Mouse (Mus musculus): ENCODE results near the gene Fam219a. TPM values are rescaled to one million over a fixed set of nuclear protein-coding genes. Genes with fewer than 3 reads are reported as not detected.

The Fam219a gene
- polyA plus RNA-seq, 1 experiment from 2014 or later: 3.2 TPM

- H3K4me3 ChIP-seq (ENCODE audit: low read depth, low read length): no peak overlapping the region
- ATAC-seq: no peak
- no peaks in the 10 kb centered on the region for H3K36me3 ChIP-seq (ENCODE audit: control insufficient read depth, insufficient read depth)
- no peak overlapping the region for H3K4me2 ChIP-seq (replicated peaks; ENCODE audit: low read depth)
- no peak overlapping the region for H3K9ac ChIP-seq (ENCODE audit: low read depth, low read length)
- 0 out of 2 replicates have a peak, but pooled peaks cover 4% of the 10 kb centered on the region for H3K27me3 ChIP-seq (replicated peaks; ENCODE audit: control insufficient read depth, insufficient read depth, low read length)
- TF ChIP-seq CTCF (IDR thresholded peaks at IDR 0.05; ENCODE audit: low read depth): peak; percentile 46
- no peaks in the 10 kb centered on the region for H3K4me1 ChIP-seq (replicated peaks; ENCODE audit: control insufficient read depth, insufficient read depth, low read length)
- 77% methylated on average over 10 of the region's 10 CpGs for WGBS
- no peak overlapping the region for H3K27ac ChIP-seq (ENCODE audit: low read depth, low read length)
- no peaks in the 10 kb centered on the region for H3K9me3 ChIP-seq (ENCODE audit: control insufficient read depth)
Measured at GRCm38 (mm10) chr4:41609681-41610593, 40.6 kb upstream of the Fam219a start.

DNA sequence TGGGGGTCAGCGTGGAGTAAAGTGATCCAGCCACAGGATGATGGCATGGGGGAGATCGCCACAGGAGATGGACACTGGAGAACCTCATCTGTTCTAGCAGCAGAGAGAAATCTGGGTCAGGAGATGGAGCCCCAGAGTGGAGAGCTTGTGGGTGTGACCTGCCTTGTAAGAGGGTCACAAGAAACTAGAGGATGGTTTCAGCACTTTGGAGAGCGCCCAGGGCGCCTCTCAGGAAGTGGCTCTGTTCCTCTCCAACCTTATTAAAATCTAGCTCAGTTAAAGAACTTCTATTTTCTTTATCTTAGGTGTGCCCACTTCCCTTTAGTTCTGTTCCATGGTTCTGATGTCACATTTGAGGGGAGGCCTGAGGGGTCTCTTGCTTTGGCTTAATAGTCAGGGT is 37.4 kb upstream of the Fam219a start:
- TF ChIP-seq CTCF (IDR thresholded peaks at IDR 0.05; ENCODE audit: low read depth): no peak
- H3K36me3 ChIP-seq (ENCODE audit: control insufficient read depth, insufficient read depth): no peaks in the 10 kb centered on the region
- no peak overlapping the region for H3K9ac ChIP-seq (ENCODE audit: low read depth, low read length)
- H3K4me3 ChIP-seq (ENCODE audit: low read depth, low read length): no peak overlapping the region
- H3K4me2 ChIP-seq (replicated peaks; ENCODE audit: low read depth): no peak overlapping the region
- H3K27ac ChIP-seq (ENCODE audit: low read depth, low read length): no peak overlapping the region
- no peaks in the 10 kb centered on the region for H3K9me3 ChIP-seq (ENCODE audit: control insufficient read depth)
- WGBS: 30% methylated on average over 4 of the region's 4 CpGs
- 0 out of 2 replicates have a peak, but pooled peaks cover 4% of the 10 kb centered on the region for H3K27me3 ChIP-seq (replicated peaks; ENCODE audit: control insufficient read depth, insufficient read depth, low read length)
- no peak for ATAC-seq
- H3K4me1 ChIP-seq (replicated peaks; ENCODE audit: control insufficient read depth, insufficient read depth, low read length): no peaks in the 10 kb centered on the region

GRCm38 (mm10) chr4:41604476-41605396 is 35.4 kb upstream of the Fam219a start:
- H3K4me3 ChIP-seq (ENCODE audit: low read depth, low read length): no peak overlapping the region
- no peaks in the 10 kb centered on the region for H3K9me3 ChIP-seq (ENCODE audit: control insufficient read depth)
- no peak overlapping the region for H3K4me2 ChIP-seq (replicated peaks; ENCODE audit: low read depth)
- no peaks in the 10 kb centered on the region for H3K4me1 ChIP-seq (replicated peaks; ENCODE audit: control insufficient read depth, insufficient read depth, low read length)
- no peaks in the 10 kb centered on the region for H3K36me3 ChIP-seq (ENCODE audit: control insufficient read depth, insufficient read depth)
- no peak for ATAC-seq
- H3K27me3 ChIP-seq (replicated peaks; ENCODE audit: control insufficient read depth, insufficient read depth, low read length): 0 out of 2 replicates have a peak, but pooled peaks cover 4% of the 10 kb centered on the region
- H3K27ac ChIP-seq (ENCODE audit: low read depth, low read length): no peak overlapping the region
- peak; percentile 63 for TF ChIP-seq CTCF (IDR thresholded peaks at IDR 0.05; ENCODE audit: low read depth)
- no peak overlapping the region for H3K9ac ChIP-seq (ENCODE audit: low read depth, low read length)
- 41% methylated on average over 8 of the region's 8 CpGs for WGBS

GRCm38 (mm10) chr4:41602818-41603217 is 33.5 kb upstream of the Fam219a start:
- Histone ChIP-seq H3K9ac (ENCODE audit: low read depth, low read length) (no peak overlapping the region), H3K4me2 (replicated peaks; ENCODE audit: low read depth) (no peak overlapping the region), H3K4me3 (ENCODE audit: low read depth, low read length) (no peak overlapping the region), H3K4me1 (replicated peaks; ENCODE audit: control insufficient read depth, insufficient read depth, low read length) (no peaks in the 10 kb centered on the region), H3K36me3 (ENCODE audit: control insufficient read depth, insufficient read depth) (no peaks in the 10 kb centered on the region), H3K27me3 (replicated peaks; ENCODE audit: control insufficient read depth, insufficient read depth, low read length) (no peaks in the 10 kb centered on the region), H3K27ac (ENCODE audit: low read depth, low read length) (no peak overlapping the region), H3K9me3 (ENCODE audit: control insufficient read depth) (no peaks in the 10 kb centered on the region)
- TF ChIP-seq CTCF (IDR thresholded peaks at IDR 0.05; ENCODE audit: low read depth): no peak
- WGBS: 52% methylated on average over 4 of the region's 4 CpGs
- no peak for ATAC-seq

GRCm38 (mm10) chr4:41583353-41583752 is 14.0 kb upstream of the Fam219a start:
- no peaks in the 10 kb centered on the region for H3K36me3 ChIP-seq (ENCODE audit: control insufficient read depth, insufficient read depth)
- H3K27me3 ChIP-seq (replicated peaks; ENCODE audit: control insufficient read depth, insufficient read depth, low read length): no peaks in the 10 kb centered on the region
- no peak overlapping the region for H3K27ac ChIP-seq (ENCODE audit: low read depth, low read length)
- H3K4me3 ChIP-seq (ENCODE audit: low read depth, low read length): no peak overlapping the region
- no peak for ATAC-seq
- 81% methylated on average over 7 of the region's 7 CpGs for WGBS
- no peak overlapping the region for H3K4me2 ChIP-seq (replicated peaks; ENCODE audit: low read depth)
- no peaks in the 10 kb centered on the region for H3K9me3 ChIP-seq (ENCODE audit: control insufficient read depth)
- H3K4me1 ChIP-seq (replicated peaks; ENCODE audit: control insufficient read depth, insufficient read depth, low read length): no peaks in the 10 kb centered on the region
- TF ChIP-seq CTCF (IDR thresholded peaks at IDR 0.05; ENCODE audit: low read depth): no peak
- H3K9ac ChIP-seq (ENCODE audit: low read depth, low read length): no peak overlapping the region

GRCm38 (mm10) chr4:41575914-41576313 is 6.6 kb upstream of the Fam219a start:
- Histone ChIP-seq H3K36me3 (ENCODE audit: control insufficient read depth, insufficient read depth) (no peaks in the 10 kb centered on the region), H3K9me3 (ENCODE audit: control insufficient read depth) (no peaks in the 10 kb centered on the region), H3K27ac (ENCODE audit: low read depth, low read length) (no peak overlapping the region), H3K4me2 (replicated peaks; ENCODE audit: low read depth) (no peak overlapping the region), H3K4me1 (replicated peaks; ENCODE audit: control insufficient read depth, insufficient read depth, low read length) (no peaks in the 10 kb centered on the region), H3K27me3 (replicated peaks; ENCODE audit: control insufficient read depth, insufficient read depth, low read length) (no peaks in the 10 kb centered on the region), H3K4me3 (ENCODE audit: low read depth, low read length) (no peak overlapping the region), H3K9ac (ENCODE audit: low read depth, low read length) (no peak overlapping the region)
- WGBS: 44% methylated on average over 6 of the region's 6 CpGs
- ATAC-seq: no peak
- TF ChIP-seq CTCF (IDR thresholded peaks at IDR 0.05; ENCODE audit: low read depth): no peak
